In the genomic region with DNA sequence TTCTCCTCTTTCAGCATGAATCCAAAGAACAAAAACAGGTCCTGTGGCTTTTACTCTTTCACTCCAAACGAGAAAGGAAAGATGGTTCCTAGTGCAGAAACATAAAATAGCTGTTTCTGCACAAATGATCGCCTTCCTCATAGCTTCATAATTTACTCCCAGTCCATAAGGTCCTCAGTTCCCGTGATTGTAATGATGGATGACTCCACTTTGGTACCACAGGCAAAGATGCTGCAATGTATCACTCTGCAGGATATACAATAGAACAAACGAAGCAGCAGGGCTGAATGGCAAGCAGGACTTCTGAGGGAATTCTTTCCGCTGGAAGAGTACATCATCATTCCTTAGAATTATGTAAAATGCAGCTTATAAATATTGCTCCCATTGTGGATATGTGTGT, we compare ENCODE assay signal across 23 mouse cellular contexts.
DNase-seq lines count a peak whose midpoint lies in the region; ATAC-seq and TF ChIP-seq lines count a peak whose summit lies in the region.
"Had no signal": no experiment of that assay in that cellular context is flagged by ENCODE, and none has a peak within 500 bp of the region (broad histone marks: within the 10 kb centered on the region; RNA-seq: fewer than 3 reads in every experiment).

No protein-coding gene starts in this region.

- WGBS in hindbrain, embryonic 14.5 days, result 36% methylated on average over 5 of the region's 5 CpGs
- WGBS in hindbrain, embryonic 12.5 days, result 34% methylated on average over 5 of the region's 5 CpGs
- 60% methylated on average over 5 of the region's 5 CpGs for WGBS in midbrain, embryonic 15.5 days
- 53% methylated on average over 5 of the region's 5 CpGs for WGBS in midbrain, embryonic 16.5 days

- TF ChIP-seq CTCF in brain, embryonic 14.5 days (IDR thresholded peaks at IDR 0.05; ENCODE audit: borderline replicate concordance, extremely low read depth, insufficient read depth, insufficient read length), result no peak

- H3K9ac ChIP-seq in hindbrain, embryonic 14.5 days, result no peak overlapping the region
- H3K9ac ChIP-seq in hindbrain, embryonic 12.5 days, result no peak overlapping the region
- H3K9ac ChIP-seq in midbrain, embryonic 15.5 days, result no peak overlapping the region
- no peak overlapping the region for H3K9ac ChIP-seq in midbrain, embryonic 16.5 days (ENCODE audit: low read depth, low read length)
- H3K9ac ChIP-seq: embryonic facial prominence, embryonic 12.5 days; embryonic facial prominence, embryonic 15.5 days; forebrain, postnatal 0 days; hindbrain, embryonic 15.5 days had no signal

- H3K4me2 ChIP-seq in hindbrain, embryonic 14.5 days (replicated peaks), result no peak overlapping the region
- H3K4me2 ChIP-seq in hindbrain, embryonic 12.5 days (replicated peaks), result no peak overlapping the region
- no peak overlapping the region for H3K4me2 ChIP-seq in midbrain, embryonic 15.5 days
- no peak overlapping the region for H3K4me2 ChIP-seq in midbrain, embryonic 16.5 days (ENCODE audit: low read length)
- H3K4me2 ChIP-seq: embryonic facial prominence, embryonic 12.5 days; embryonic facial prominence, embryonic 15.5 days; heart, embryonic 11.5 days; hindbrain, embryonic 15.5 days had no signal

- no peaks in the 10 kb centered on the region for H3K27me3 ChIP-seq in hindbrain, embryonic 14.5 days (ENCODE audit: control insufficient read depth, insufficient read depth, low read length)
- H3K27me3 ChIP-seq in hindbrain, embryonic 12.5 days, result no peaks in the 10 kb centered on the region
- no peaks in the 10 kb centered on the region for H3K27me3 ChIP-seq in midbrain, embryonic 15.5 days (replicated peaks)
- no peaks in the 10 kb centered on the region for H3K27me3 ChIP-seq in midbrain, embryonic 16.5 days (ENCODE audit: control insufficient read depth, insufficient read depth, low read depth, low read length)
- H3K27me3 ChIP-seq: embryonic facial prominence, embryonic 12.5 days; embryonic facial prominence, embryonic 15.5 days; hindbrain, embryonic 15.5 days had no signal

- peaks cover 7% of the 10 kb centered on the region for H3K4me1 ChIP-seq in hindbrain, embryonic 14.5 days (replicated peaks; ENCODE audit: control insufficient read depth, insufficient read depth, low read length)
- H3K4me1 ChIP-seq in hindbrain, embryonic 12.5 days, result no peaks in the 10 kb centered on the region
- peaks cover 6% of the 10 kb centered on the region; the same call in 1 of the 2 replicates for H3K4me1 ChIP-seq in midbrain, embryonic 15.5 days
- 0 out of 2 replicates have a peak, but pooled peaks cover 3% of the 10 kb centered on the region for H3K4me1 ChIP-seq in midbrain, embryonic 16.5 days (ENCODE audit: control insufficient read depth, insufficient read depth, low read length)
- H3K4me1 ChIP-seq: embryonic facial prominence, embryonic 12.5 days; embryonic facial prominence, embryonic 15.5 days had no signal

- no peaks in the 10 kb centered on the region for H3K36me3 ChIP-seq in hindbrain, embryonic 14.5 days (replicated peaks; ENCODE audit: control insufficient read depth, insufficient read depth)
- no peaks in the 10 kb centered on the region for H3K36me3 ChIP-seq in hindbrain, embryonic 12.5 days
- H3K36me3 ChIP-seq in midbrain, embryonic 15.5 days (replicated peaks), result no peaks in the 10 kb centered on the region
- H3K36me3 ChIP-seq in midbrain, embryonic 16.5 days (ENCODE audit: control insufficient read depth, insufficient read depth, low read length), result no peaks in the 10 kb centered on the region
- H3K36me3 ChIP-seq: embryonic facial prominence, embryonic 12.5 days; embryonic facial prominence, embryonic 15.5 days; hindbrain, embryonic 15.5 days had no signal

- no peak overlapping the region for H3K4me3 ChIP-seq in hindbrain, embryonic 14.5 days (replicated peaks; ENCODE audit: low read length)
- no peak overlapping the region for H3K4me3 ChIP-seq in hindbrain, embryonic 12.5 days
- H3K4me3 ChIP-seq in midbrain, embryonic 15.5 days, result no peak overlapping the region
- H3K4me3 ChIP-seq in midbrain, embryonic 16.5 days (ENCODE audit: low read depth, low read length), result no peak overlapping the region
- H3K4me3 ChIP-seq: embryonic facial prominence, embryonic 12.5 days; embryonic facial prominence, embryonic 15.5 days; gastrocnemius, adult 2 months; hindbrain, embryonic 15.5 days had no signal

- H3K27ac ChIP-seq in hindbrain, embryonic 14.5 days, result peak overlapping the region; percentile 62; the same call in 1 of the 2 replicates
- no peak overlapping the region for H3K27ac ChIP-seq in hindbrain, embryonic 12.5 days
- 0 out of 2 replicates have a peak overlapping the region, but pooled peaks have one; percentile 8 for H3K27ac ChIP-seq in midbrain, embryonic 15.5 days
- H3K27ac ChIP-seq in midbrain, embryonic 16.5 days (ENCODE audit: low read length), result no peak overlapping the region
- H3K27ac ChIP-seq: embryonic facial prominence, embryonic 12.5 days; embryonic facial prominence, embryonic 15.5 days; gastrocnemius, adult 2 months; hindbrain, embryonic 15.5 days had no signal

- no peak for TF ChIP-seq POLR2A in brain, embryonic 14.5 days (IDR thresholded peaks at IDR 0.05; ENCODE audit: borderline replicate concordance, extremely low read depth, insufficient read depth, insufficient read length, poor library complexity, severe bottlenecking)

- no peak; the same call in 1 of the 2 replicates for ATAC-seq in hindbrain, embryonic 14.5 days (ENCODE audit: low FRiP score)
- ATAC-seq in hindbrain, embryonic 12.5 days (ENCODE audit: low FRiP score), result no peak
- ATAC-seq in midbrain, embryonic 15.5 days (replicated peaks), result no peak
- no peak for ATAC-seq in midbrain, embryonic 16.5 days
- ATAC-seq: CD4-positive, CD25-positive, alpha-beta regulatory T cell, adult 4 months; forebrain, embryonic 14.5 days; forebrain, postnatal 0 days had no signal

- no peak for DNase-seq in hindbrain, embryonic 14.5 days (ENCODE audit: low spot score)
- DNase-seq in brain, embryonic 14.5 days (ENCODE audit: low read depth), result peak; percentile 35
- peak; percentile 41 for DNase-seq in mesoderm, embryonic 11.5 days (ENCODE audit: low read depth, low spot score)
- no peak for DNase-seq in right cerebral cortex, postnatal 36 days (ENCODE audit: low spot score in 2 of 2)
- DNase-seq: adrenal gland, adult 2 months; adrenal gland, postnatal 14 days; cerebellum, adult 11-12 months; cerebellum, adult 8-10 months; cerebellum, postnatal 10 days; cerebellum, postnatal 36 days; forebrain, postnatal 0 days; gastrocnemius, adult 2 months; gastrocnemius, postnatal 14 days; heart, adult 11 months had no signal

- no peaks in the 10 kb centered on the region for H3K9me3 ChIP-seq in hindbrain, embryonic 14.5 days (ENCODE audit: control insufficient read depth, low read length)
- no peaks in the 10 kb centered on the region for H3K9me3 ChIP-seq in hindbrain, embryonic 12.5 days (replicated peaks)
- H3K9me3 ChIP-seq in midbrain, embryonic 15.5 days, result no peaks in the 10 kb centered on the region
- H3K9me3 ChIP-seq in midbrain, embryonic 16.5 days (replicated peaks; ENCODE audit: control insufficient read depth, low read length, poor library complexity, severe bottlenecking), result no peaks in the 10 kb centered on the region
- H3K9me3 ChIP-seq: embryonic facial prominence, embryonic 12.5 days; embryonic facial prominence, embryonic 15.5 days; hindbrain, embryonic 15.5 days had no signal

Comparison
In these comparisons a context has a peak if more than half of its experiments do, and no peak if none do; other contexts are left out.
1. H3K27ac ChIP-seq: peak in hindbrain, embryonic 14.5 days (single experiment) and midbrain, embryonic 15.5 days (single experiment); none in hindbrain, embryonic 12.5 days (single experiment) and midbrain, embryonic 16.5 days (single experiment).
2. DNase-seq: peak in brain, embryonic 14.5 days (single experiment) and mesoderm, embryonic 11.5 days (single experiment); none in hindbrain, embryonic 14.5 days (single experiment) and right cerebral cortex, postnatal 36 days (0 of 2).